Mouse (Mus musculus) ZHBTc4 (cell line): Measurements from ENCODE around the gene Ccdc60.
A peak's percentile ranks its signal among the peaks of the same experiment; 100 is the strongest.

Experiments
- DNase-seq: peaks from one replicate; pipeline ENCODE4 v3.0.0-alpha.2; 2011; ENCODE audit warnings: low read depth, low spot score

The Ccdc60 gene

GRCm38 (mm10) chr5:116288849-116289570 is at the start of gene Ccdc60:
Gene Ccdc60, minus strand, starts transcription at chr5:116288985.
- DNase-seq = peak; percentile 90

DNA sequence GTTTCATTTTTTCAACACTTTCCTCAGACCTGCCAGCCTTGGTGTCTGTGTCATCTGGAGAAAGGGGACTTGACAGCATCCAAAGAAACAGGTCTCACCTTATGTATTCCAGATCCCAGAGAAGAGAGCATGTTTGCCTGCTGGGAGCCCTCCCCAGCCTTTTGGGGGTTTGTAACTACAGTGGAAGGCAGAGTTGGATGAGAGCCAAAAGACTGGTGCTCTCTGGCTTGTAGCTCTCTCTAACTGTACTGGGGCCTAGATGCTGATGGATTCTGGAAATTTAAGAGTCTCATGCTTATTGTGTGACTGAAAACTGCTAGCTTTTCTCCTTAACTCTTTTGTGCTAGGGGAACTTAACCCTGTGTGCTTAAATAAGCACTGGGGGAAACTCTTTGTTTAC is 47.4 kb upstream of the Ccdc60 start:
- no peak for DNase-seq

GRCm38 (mm10) chr5:116328911-116329310 is 40.1 kb upstream of the Ccdc60 start:
- peak; percentile 85 for DNase-seq

GRCm38 (mm10) chr5:116323401-116323800 is 34.6 kb upstream of the Ccdc60 start:
- DNase-seq = no peak

GRCm38 (mm10) chr5:116322365-116323027 is 33.7 kb upstream of the Ccdc60 start:
- DNase-seq = no peak

- no peak for DNase-seq
Measured at GRCm38 (mm10) chr5:116313711-116314110, 24.9 kb upstream of the Ccdc60 start.

DNA sequence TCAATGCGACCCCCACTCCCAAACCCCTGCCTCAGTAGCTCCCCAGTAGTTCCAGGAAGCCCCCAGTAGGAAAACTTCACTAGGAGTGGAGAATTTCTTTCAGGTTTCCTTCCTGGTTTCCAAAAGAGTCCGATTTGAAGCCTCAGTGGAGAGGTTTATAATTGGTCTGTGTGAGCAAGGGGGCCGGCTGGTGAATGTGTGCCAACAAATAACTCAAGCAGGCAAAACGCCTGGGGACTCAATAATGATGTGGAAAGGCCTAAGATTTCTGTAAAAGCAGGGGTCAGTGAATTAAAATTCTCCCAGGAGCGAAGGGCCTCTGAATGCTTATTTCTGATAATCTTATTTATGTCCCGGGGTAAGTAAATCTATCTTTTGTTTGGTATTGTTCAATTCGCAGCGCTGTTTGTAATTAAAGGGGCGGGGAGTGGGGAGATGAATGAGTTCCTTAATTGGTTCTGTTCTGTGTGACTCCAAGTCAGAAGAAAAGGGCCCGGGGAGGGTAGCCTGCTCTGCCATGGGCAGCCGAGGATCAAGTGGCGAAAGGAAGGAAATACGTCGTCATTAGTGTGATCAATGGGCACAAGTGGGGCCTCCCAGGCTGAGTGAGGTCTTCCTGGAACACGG is 23.4 kb upstream of the Ccdc60 start:
- DNase-seq = no peak

- peak; percentile 68 for DNase-seq
Measured at GRCm38 (mm10) chr5:116311636-116312035, 22.9 kb upstream of the Ccdc60 start.

GRCm38 (mm10) chr5:116309383-116309801 is 20.6 kb upstream of the Ccdc60 start:
- DNase-seq = peak; percentile 30

DNA sequence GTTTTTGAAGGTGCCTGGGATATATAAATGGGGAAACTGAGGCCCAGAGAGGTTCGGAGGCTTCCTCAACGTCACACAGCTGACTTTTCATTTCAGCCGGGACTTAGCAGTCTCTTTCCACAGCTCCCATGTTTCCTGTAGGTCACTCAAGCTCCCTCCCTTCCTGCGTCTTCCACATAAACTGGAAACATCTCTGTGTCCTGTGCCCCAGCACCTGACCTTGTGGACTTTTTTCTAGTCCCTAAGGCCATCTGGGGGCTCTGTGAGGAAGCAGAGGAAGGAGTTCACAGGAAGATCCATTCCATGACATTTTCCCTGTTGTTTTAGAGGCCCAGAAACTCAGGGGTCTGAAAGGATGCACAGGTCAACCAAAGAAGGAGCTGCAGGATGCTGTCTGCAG is 16.8 kb upstream of the Ccdc60 start:
- peak; percentile 12 for DNase-seq

DNA sequence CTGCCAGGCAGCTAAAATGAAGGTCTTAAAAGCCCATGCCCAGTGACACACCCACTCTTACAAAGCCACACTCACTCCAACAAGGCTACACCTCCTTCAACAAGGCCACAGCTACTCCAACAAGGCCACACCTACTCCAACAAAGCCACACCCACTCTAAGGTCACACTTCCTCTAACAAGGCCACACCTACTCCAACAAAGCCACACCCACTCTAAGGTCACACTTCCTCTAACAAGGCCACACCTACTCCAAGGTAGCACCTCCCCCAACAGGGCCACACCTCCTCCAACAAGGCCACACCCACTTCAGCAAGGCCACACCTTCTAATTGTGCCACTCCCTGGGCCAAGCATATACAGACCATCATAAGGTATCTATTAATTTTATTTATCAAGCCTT is 16.4 kb upstream of the Ccdc60 start:
- peak; percentile 86 for DNase-seq

DNA sequence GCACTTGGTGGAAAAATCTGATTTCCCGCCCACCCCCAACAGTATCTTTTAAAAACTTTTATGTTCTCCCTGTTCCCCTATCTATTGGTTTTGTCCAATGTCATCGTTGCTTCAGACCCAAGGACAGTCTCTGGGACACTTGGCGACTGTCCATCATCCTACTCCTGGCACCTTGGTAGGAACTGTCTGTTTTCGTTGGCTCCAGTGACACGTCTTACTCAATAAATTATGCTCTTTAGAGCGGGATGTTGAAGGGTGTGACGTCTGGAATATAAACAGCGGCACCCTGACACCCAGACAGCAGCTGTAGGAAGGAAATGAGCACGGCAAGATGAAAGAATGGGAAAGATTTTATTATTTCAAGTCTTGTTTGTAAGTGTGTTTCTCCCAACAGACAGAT is 12.2 kb upstream of the Ccdc60 start:
- no peak for DNase-seq

GRCm38 (mm10) chr5:116293501-116293900 is 4.7 kb upstream of the Ccdc60 start:
- DNase-seq = no peak

DNA sequence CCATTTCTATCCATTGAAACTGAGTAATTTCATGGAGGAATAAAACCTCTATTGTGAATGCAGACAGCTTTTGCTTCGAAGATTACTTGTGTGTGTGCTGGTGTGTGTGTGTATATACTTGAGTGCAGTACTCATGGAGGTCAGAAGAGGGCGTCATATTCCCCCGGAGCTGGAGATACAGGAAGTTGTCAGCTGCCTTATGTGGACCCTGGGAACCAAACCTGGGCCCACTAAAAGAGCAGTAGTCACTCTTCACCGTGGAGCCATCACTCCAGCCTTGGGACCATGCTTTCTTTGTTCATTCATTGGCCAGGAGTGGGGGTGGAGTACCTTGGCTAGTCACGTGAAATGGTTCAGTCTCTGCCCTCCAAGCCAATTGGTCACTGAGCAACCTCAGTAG is 1.8 kb upstream of the Ccdc60 start:
- peak; percentile 69 for DNase-seq

DNA sequence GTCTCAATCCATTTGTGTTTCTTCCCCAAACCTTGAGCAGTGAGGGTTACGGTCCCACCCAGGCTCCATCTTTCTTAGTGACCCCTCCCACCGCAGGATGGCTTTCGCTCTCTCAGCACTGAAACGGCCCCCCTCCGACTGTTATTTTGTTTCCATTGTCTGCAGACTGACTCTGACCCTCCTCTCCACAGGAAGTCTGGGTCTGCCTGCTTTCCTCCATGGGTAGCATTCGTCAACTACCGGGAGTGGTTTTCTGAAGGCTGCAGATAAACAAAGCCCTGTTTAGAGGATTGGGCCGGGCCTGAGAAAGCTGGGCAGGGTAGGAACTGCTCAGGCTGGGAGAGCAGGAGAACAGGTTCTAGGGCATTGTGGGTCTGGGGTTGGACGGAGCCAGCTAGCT is 1.1 kb upstream of the Ccdc60 start:
- peak; percentile 91 for DNase-seq

GRCm38 (mm10) chr5:116288183-116288582 is 602 bp downstream of the Ccdc60 start:
- DNase-seq = peak; percentile 70

GRCm38 (mm10) chr5:116285532-116286176 is 3.1 kb downstream of the Ccdc60 start:
- DNase-seq = no peak

- DNase-seq = no peak
Measured at GRCm38 (mm10) chr5:116280518-116280917, 8.3 kb downstream of the Ccdc60 start.

- no peak for DNase-seq
Measured at GRCm38 (mm10) chr5:116278436-116278918, 10.3 kb downstream of the Ccdc60 start.

DNA sequence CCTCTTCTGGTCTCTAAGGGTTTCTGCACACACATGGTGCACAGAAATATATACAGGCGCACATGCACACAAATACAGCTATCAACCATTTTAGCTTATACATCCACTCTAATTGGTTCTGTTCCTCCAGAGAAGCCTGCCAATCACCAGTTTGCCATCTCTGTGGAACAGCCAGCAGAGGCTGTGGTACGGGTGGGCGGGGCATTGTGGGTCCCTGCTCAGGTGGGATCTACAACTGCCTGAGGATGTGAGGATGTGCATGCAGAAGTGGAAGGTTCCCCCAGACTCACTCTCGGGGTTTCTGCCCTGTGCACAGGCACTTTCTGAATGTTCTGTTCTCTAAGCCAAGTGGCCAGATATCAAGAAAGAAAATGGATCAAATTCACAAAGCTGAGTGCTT is 10.8 kb downstream of the Ccdc60 start:
- DNase-seq = peak; percentile 36

DNA sequence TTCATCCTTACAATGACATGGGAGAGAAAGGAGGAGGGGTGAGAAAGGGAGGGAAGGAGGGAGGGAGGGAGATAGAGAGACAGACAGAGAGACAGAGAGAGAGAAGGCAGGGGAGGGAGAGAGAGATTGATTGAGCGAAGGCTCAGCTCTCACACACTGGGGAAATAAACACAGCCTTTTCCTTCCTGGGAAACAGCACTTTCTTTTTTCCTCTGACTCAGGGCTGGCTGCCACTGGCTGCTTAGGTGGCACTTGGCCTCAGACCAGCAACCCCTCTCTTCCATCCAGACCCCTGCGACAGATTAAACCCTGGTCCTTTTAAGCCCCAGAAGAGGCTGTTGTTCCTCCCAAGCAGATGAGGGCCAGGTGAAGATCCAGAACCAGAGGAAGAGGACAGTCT is 14.0 kb downstream of the Ccdc60 start:
- DNase-seq = no peak

DNA sequence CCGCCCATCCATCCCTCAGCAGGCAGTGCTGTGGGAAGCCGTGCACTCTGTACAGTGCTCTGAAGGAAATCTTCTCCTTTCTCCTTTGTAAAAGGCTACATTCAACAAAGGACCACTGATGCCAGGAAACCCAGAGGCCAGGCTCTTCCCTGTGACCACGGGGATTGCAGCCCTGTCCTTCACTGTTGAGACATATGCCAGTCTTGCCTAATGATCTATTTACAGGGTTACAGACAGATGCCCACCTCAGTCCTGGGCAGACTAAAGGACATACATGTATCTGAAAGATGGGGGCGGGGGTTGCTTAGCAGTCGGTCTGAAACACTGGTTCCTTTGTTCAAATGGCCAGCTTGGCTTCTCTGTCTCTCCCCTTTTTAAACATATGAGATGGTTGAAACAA is 14.4 kb downstream of the Ccdc60 start:
- no peak for DNase-seq
